Mouse (Mus musculus): ENCODE results near the gene Prkca.

The Prkca gene

GRCm38 (mm10) chr11:108199429-108199985 is 144.2 kb downstream of the Prkca start:
- no peak for DNase-seq

GRCm38 (mm10) chr11:108198592-108198991 is 145.1 kb downstream of the Prkca start:
- no peak for DNase-seq

GRCm38 (mm10) chr11:108197427-108198218 is 146.1 kb downstream of the Prkca start:
- no peak for DNase-seq

- DNase-seq = no peak
Measured at GRCm38 (mm10) chr11:108196796-108197195, 146.9 kb downstream of the Prkca start.

- no peak for DNase-seq
Measured at GRCm38 (mm10) chr11:108190298-108190697, 153.4 kb downstream of the Prkca start.

GRCm38 (mm10) chr11:108189362-108189761 is 154.4 kb downstream of the Prkca start:
- DNase-seq = no peak

- DNase-seq = no peak
Measured at GRCm38 (mm10) chr11:108182421-108182820, 161.3 kb downstream of the Prkca start.

- no peak for DNase-seq
Measured at GRCm38 (mm10) chr11:108181012-108181713, 162.6 kb downstream of the Prkca start.

GRCm38 (mm10) chr11:108178802-108179201 is 164.9 kb downstream of the Prkca start:
- DNase-seq = no peak

GRCm38 (mm10) chr11:108178258-108178657 is 165.5 kb downstream of the Prkca start:
- no peak for DNase-seq

GRCm38 (mm10) chr11:108176715-108177114 is 167.0 kb downstream of the Prkca start:
- no peak for DNase-seq

- no peak for DNase-seq
Measured at GRCm38 (mm10) chr11:108171917-108172316, 171.8 kb downstream of the Prkca start.

- no peak for DNase-seq
Measured at GRCm38 (mm10) chr11:108171260-108171659, 172.5 kb downstream of the Prkca start.

GRCm38 (mm10) chr11:108170107-108170506 is 173.6 kb downstream of the Prkca start:
- DNase-seq = no peak

GRCm38 (mm10) chr11:108165725-108166124 is 178.0 kb downstream of the Prkca start:
- no peak for DNase-seq

- DNase-seq = no peak
Measured at GRCm38 (mm10) chr11:108162639-108163038, 181.1 kb downstream of the Prkca start.

- no peak for DNase-seq
Measured at GRCm38 (mm10) chr11:108162110-108162509, 181.6 kb downstream of the Prkca start.

- no peak for DNase-seq
Measured at GRCm38 (mm10) chr11:108160056-108160455, 183.7 kb downstream of the Prkca start.

- no peak for DNase-seq
Measured at GRCm38 (mm10) chr11:108158046-108158445, 185.7 kb downstream of the Prkca start.

GRCm38 (mm10) chr11:108157074-108157473 is 186.7 kb downstream of the Prkca start:
- no peak for DNase-seq

GRCm38 (mm10) chr11:108156107-108156506 is 187.6 kb downstream of the Prkca start:
- no peak for DNase-seq

- no peak for DNase-seq
Measured at GRCm38 (mm10) chr11:108155088-108155580, 188.6 kb downstream of the Prkca start.

- DNase-seq = no peak
Measured at GRCm38 (mm10) chr11:108153997-108154841, 189.5 kb downstream of the Prkca start.

Data from liver (tissue).